Mouse (Mus musculus) kidney, postnatal 0 days (tissue): ENCODE measurements around the gene Krcc1. TPM values are rescaled to one million over a fixed set of nuclear protein-coding genes. Genes with fewer than 3 reads are reported as not detected.
"Not testable (repeated sequence)": the region's sequence is repeated elsewhere in the genome, so short reads cannot be mapped to it uniquely, and the experiment has no call there.

Experiments used
- ATAC-seq: fragments of 200-750 bp; cut with Nextera tagmentation; replicated peaks from 2 replicates; pipeline ENCODE4 v1.8.0; 2017; ENCODE audit warnings: low read depth, moderate number of reproducible peaks, moderate TSS enrichment, moderate library complexity; ENCODE audit not compliant: low FRiP score
- DNase-seq: peaks from one replicate; pipeline ENCODE4 v3.0.0-alpha.2; 2016; ENCODE audit warnings: low spot score
- H3K27ac ChIP-seq: fragments of 300-500 bp; sonication (generic); 2 replicates; pipeline ENCODE4 v1.5.1; 2014; ENCODE audit warnings: mild to moderate bottlenecking
- H3K27me3 ChIP-seq: fragments of 300-500 bp; sonication (generic); 2 replicates; pipeline ENCODE4 v1.6.1; 2014; ENCODE audit warnings: low read length, mixed read lengths; ENCODE audit not compliant: insufficient read depth
- H3K36me3 ChIP-seq: fragments of 300-500 bp; sonication (generic); 2 replicates; pipeline ENCODE4 v1.6.1; 2014; ENCODE audit warnings: low read length, mixed read lengths; ENCODE audit not compliant: insufficient read depth
- H3K4me1 ChIP-seq: fragments of 300-500 bp; sonication (generic); replicated peaks from 2 replicates; pipeline ENCODE4 v1.6.1; 2014; ENCODE audit warnings: antibody characterized with exemption, low read length, mixed read lengths; ENCODE audit not compliant: insufficient read depth
- H3K4me2 ChIP-seq: fragments of 300-500 bp; sonication (generic); 2 replicates; pipeline ENCODE4 v1.6.1; 2014; ENCODE audit warnings: mild to moderate bottlenecking, low read length, moderate library complexity, mixed read lengths
- H3K4me3 ChIP-seq: fragments of 300-500 bp; sonication (generic); replicated peaks from 2 replicates; pipeline ENCODE4 v1.5.1; 2014; ENCODE audit warnings: low read depth, low read length
- H3K9ac ChIP-seq: fragments of 300-500 bp; sonication (generic); 2 replicates; pipeline ENCODE4 v1.6.1; 2014; ENCODE audit warnings: low read depth, low read length
- H3K9me3 ChIP-seq: fragments of 300-500 bp; sonication (generic); replicated peaks from 2 replicates; pipeline ENCODE4 v1.6.1; 2016; ENCODE audit warnings: low read length, inconsistent platforms, mixed read lengths
- CTCF ChIP-seq: IDR thresholded peaks from 2 replicates; pipeline ENCODE4 v1.5.1; 2016; ENCODE audit warnings: antibody characterized with exemption, low read depth, mild to moderate bottlenecking, moderate library complexity
- WGBS: fragments of 180-500 bp; shearing (Covaris S2); extraction: QIAGEN DNeasy Blood & Tissue Kit; methylation state at CpG from one replicate; pipeline ENCODE4 v1.1.7; 2014; 5-methylcytosine and 5-hydroxymethylcytosine counted together
- polyA plus RNA-seq: library from polyadenylated mRNA; unstranded; fragments of >200 nt; fragmentation: Nextera tagmentation; extraction: Ambion mirVana; gene quantifications from 2 replicates; pipeline ENCODE4 v1.2.1, GENCODE M21; 2015

Krcc1 gene
- polyA plus RNA-seq, 1 experiment from 2014 or later = 93.1 TPM

- Histone ChIP-seq H3K9me3 (no peaks in the 10 kb centered on the region), H3K4me3 (no peak overlapping the region), H3K4me1 (no peaks in the 10 kb centered on the region), H3K27me3 (no peaks in the 10 kb centered on the region), H3K36me3 (no peaks in the 10 kb centered on the region), H3K4me2 (no peak overlapping the region), H3K27ac (no peak overlapping the region), H3K9ac (no peak overlapping the region)
- ATAC-seq (no peak), DNase-seq (no peak)
- WGBS = 59% methylated on average over 6 of the region's 6 CpGs
- no peak for TF ChIP-seq CTCF
Measured at GRCm38 (mm10) chr6:71260051-71260640, 11.3 kb upstream of the Krcc1 start.

- ATAC-seq (no peak), DNase-seq (no peak)
- H3K4me2 ChIP-seq = no peak overlapping the region
- no peak for TF ChIP-seq CTCF
- no peaks in the 10 kb centered on the region for H3K9me3 ChIP-seq
- no peaks in the 10 kb centered on the region for H3K36me3 ChIP-seq
- no peak overlapping the region for H3K27ac ChIP-seq
- no peaks in the 10 kb centered on the region for H3K27me3 ChIP-seq
- 65% methylated on average over 3 of the region's 3 CpGs for WGBS
- no peak overlapping the region for H3K9ac ChIP-seq
- no peak overlapping the region for H3K4me3 ChIP-seq
- H3K4me1 ChIP-seq = no peaks in the 10 kb centered on the region
Measured at GRCm38 (mm10) chr6:71261060-71261459, 10.4 kb upstream of the Krcc1 start.

GRCm38 (mm10) chr6:71262142-71262833, 9.2 kb upstream of the Krcc1 start:
- H3K27ac ChIP-seq = no peak overlapping the region
- no peaks in the 10 kb centered on the region for H3K27me3 ChIP-seq
- no peak for ATAC-seq
- no peaks in the 10 kb centered on the region for H3K36me3 ChIP-seq
- 69% methylated on average over 8 of the region's 8 CpGs for WGBS
- no peak for DNase-seq
- H3K4me2 ChIP-seq = no peak overlapping the region
- H3K9ac ChIP-seq = no peak overlapping the region
- no peak for TF ChIP-seq CTCF
- no peaks in the 10 kb centered on the region for H3K4me1 ChIP-seq
- no peak overlapping the region for H3K4me3 ChIP-seq
- no peaks in the 10 kb centered on the region for H3K9me3 ChIP-seq

- H3K9ac ChIP-seq, H3K27me3 ChIP-seq, DNase-seq, H3K27ac ChIP-seq, H3K4me3 ChIP-seq, H3K9me3 ChIP-seq, H3K36me3 ChIP-seq, H3K4me2 ChIP-seq, H3K4me1 ChIP-seq, ATAC-seq: not testable (repeated sequence)
- 78% methylated on average over 7 of the region's 7 CpGs for WGBS
Measured at GRCm38 (mm10) chr6:71267603-71268002, 3.9 kb upstream of the Krcc1 start.

- 55% methylated on average over 7 of the region's 7 CpGs for WGBS
- no peaks in the 10 kb centered on the region for H3K36me3 ChIP-seq
- ATAC-seq (no peak), DNase-seq (peak; percentile 61)
- H3K9ac ChIP-seq = no peak overlapping the region
- no peaks in the 10 kb centered on the region for H3K27me3 ChIP-seq
- no peak overlapping the region; the same call in 1 of the 2 replicates for H3K27ac ChIP-seq
- H3K9me3 ChIP-seq = no peaks in the 10 kb centered on the region
- H3K4me1 ChIP-seq = peaks cover 5% of the 10 kb centered on the region; the same call in 1 of the 2 replicates
- peak; percentile 61 for TF ChIP-seq CTCF
- H3K4me2 ChIP-seq = no peak overlapping the region
- no peak overlapping the region for H3K4me3 ChIP-seq
Measured at GRCm38 (mm10) chr6:71268929-71269685, 2.4 kb upstream of the Krcc1 start.

- not testable (repeated sequence) for DNase-seq, H3K27ac ChIP-seq, H3K36me3 ChIP-seq, ATAC-seq, H3K9me3 ChIP-seq, H3K9ac ChIP-seq, H3K4me3 ChIP-seq, H3K27me3 ChIP-seq, H3K4me2 ChIP-seq, H3K4me1 ChIP-seq
- WGBS = 98% methylated on average over 6 of the region's 6 CpGs
Measured at GRCm38 (mm10) chr6:71269686-71270050, 1.8 kb upstream of the Krcc1 start.
